Mouse (Mus musculus) naive thymus-derived CD4-positive, alpha-beta T cell, adult 5 months (primary cell): ENCODE results near the gene Sart1. TPM values are rescaled to one million over a fixed set of nuclear protein-coding genes. Genes with fewer than 3 reads are reported as not detected.

ENCODE experiments used
- polyA plus RNA-seq: library from polyadenylated mRNA; unstranded; fragments of 100-300 nt; shearing (Covaris generic); gene quantifications from one replicate; pipeline ENCODE4 v1.2.1, GENCODE M21; 2017

Sart1 gene
- 303 TPM for polyA plus RNA-seq

DNA sequence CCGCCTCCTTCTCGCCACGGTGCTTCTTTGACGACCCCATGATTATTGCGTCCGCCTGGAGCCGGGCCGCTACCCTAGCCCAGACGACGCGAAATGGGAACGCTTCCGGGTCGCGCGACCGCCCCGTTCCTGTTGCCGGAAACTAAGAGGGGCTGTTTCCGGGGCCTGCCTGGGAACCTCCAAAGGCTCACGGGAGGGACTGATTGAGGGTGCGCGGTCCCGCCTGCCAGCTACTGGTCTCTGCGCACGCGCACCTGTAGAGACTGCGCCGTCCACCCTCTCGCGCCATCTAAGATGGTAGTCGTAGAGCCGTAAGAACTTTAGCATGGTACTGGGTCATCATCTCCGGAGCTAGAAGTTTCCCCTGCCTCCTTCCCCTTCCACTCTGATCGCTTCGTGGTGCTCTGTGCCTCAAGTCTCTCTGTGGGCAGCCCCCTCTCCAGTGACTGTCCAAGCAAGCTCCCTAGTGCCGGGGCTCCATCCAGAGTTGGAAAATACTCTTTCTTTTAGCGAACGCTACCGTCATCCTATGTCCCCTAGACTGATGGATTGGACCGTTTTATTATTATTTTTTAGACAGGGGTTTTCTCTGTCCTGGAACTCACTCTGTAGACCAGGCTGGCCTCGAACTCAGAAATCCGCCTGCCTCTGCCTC lies at the start of gene Sart1:
Sart1 (minus strand) TSS at position 116 of the 655 bp plus-strand sequence.

GRCm38 (mm10) chr19:5424782-5425741 lies 36.6 kb upstream of the Sart1 start, which contains the start of the genes Drap1 and AI837181:
Gene Drap1, minus strand, starts transcription at chr19:5424979.
Gene AI837181, plus strand, starts transcription at chr19:5425144.

DNA sequence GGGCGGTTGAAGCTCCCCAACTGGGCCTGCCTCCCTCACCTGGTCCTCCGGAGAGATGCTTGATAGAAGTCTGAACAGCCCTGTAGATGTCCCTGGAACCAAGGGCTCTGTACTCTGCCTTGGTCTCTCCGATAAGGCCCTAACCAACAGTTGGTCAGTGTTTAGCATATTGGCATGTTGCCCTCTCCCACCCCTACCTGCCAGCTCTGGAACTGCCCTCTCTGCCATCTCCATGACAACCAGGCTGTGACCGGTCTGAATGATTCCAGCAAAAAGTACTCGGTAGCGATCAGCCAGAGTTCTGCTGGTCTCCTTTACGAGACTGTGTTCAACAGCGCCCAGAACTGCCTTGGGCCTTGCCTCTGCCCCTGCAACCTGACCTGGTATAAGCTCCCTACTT lies 13.8 kb upstream of the Sart1 start, which contains the start of gene Tsga10ip:
Tsga10ip (minus strand) TSS at position 234 of the 400 bp plus-strand sequence.

DNA sequence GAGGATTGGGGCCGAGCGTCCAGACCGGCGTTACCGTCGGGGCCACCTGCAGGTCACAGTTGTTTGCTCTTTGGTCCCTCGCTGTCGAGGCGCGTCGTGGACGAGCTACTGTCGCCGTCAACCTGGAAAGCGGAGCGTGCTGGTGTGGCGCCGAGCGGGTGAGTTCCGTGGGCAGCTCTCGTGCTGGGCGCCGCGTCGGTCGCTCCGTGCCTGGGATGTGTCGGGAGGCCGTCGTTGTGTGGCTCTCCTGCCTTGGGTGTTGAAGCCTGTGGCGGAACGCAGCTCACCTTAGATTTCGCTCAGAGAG lies 21.5 kb downstream of the Sart1 start, which contains the start of gene Banf1:
Banf1 (minus strand) TSS at position 116 of the 307 bp plus-strand sequence.

GRCm38 (mm10) chr19:5366175-5367052 lies 22.1 kb downstream of the Sart1 start, which contains the start of gene Eif1ad:
Gene Eif1ad, plus strand, starts transcription at chr19:5366741.

DNA sequence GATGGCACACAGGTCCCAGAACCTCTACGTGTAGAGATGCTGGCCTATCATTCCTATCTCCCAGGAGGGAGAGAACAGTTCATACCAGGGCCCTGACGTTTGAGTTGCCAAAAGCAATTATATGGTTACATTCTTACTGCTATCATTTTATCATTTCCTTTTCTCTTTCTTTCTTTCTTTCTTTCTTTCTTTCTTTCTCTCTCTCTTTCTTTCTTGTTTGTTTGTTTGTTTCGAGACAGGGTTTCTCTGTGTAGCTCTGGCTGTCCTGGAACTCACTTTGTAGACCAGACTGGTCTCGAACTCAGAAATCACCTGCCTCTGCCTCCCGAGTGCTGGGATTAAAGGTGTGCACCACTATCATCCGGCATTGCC lies 39.0 kb downstream of the Sart1 start, which contains the start of gene Cst6:
Cst6 (minus strand) TSS at position 73 of the 372 bp plus-strand sequence.

GRCm38 (mm10) chr19:5335441-5335840 lies 53.1 kb downstream of the Sart1 start, which contains the start of gene Catsper1:
Gene Catsper1, plus strand, starts transcription at chr19:5335741.

Other genes with a start within 250 kb of the Sart1 start
- gene Pacs1, start 115.6 kb downstream of the Sart1 start, polyA plus RNA-seq = 141 TPM
- gene Sf3b2, start 93.2 kb downstream of the Sart1 start, polyA plus RNA-seq = 321 TPM
- gene Gal3st3, start 90.4 kb downstream of the Sart1 start, polyA plus RNA-seq = not detected
- gene Catsper1, start 53.0 kb downstream of the Sart1 start, polyA plus RNA-seq = not detected
- not detected for gene Cst6, start 39.1 kb downstream of the Sart1 start, polyA plus RNA-seq
- 47.0 TPM for gene Eif1ad, start 22.0 kb downstream of the Sart1 start, polyA plus RNA-seq
- gene Banf1, start 21.5 kb downstream of the Sart1 start, polyA plus RNA-seq = 229 TPM
- gene Tsga10ip, start 13.8 kb upstream of the Sart1 start, polyA plus RNA-seq = 2.2 TPM
- gene Drap1, start 36.3 kb upstream of the Sart1 start, polyA plus RNA-seq = 195 TPM
- 35.8 TPM for gene AI837181, start 36.4 kb upstream of the Sart1 start, polyA plus RNA-seq
- gene Fosl1, start 58.8 kb upstream of the Sart1 start, polyA plus RNA-seq = not detected
- 7.4 TPM for gene Ccdc85b, start 69.2 kb upstream of the Sart1 start, polyA plus RNA-seq
- gene Fibp, start 71.9 kb upstream of the Sart1 start, polyA plus RNA-seq = 75.8 TPM
- gene Ctsw, start 79.8 kb upstream of the Sart1 start, polyA plus RNA-seq = 75.3 TPM
- 0.81 TPM for gene Efemp2, start 85.3 kb upstream of the Sart1 start, polyA plus RNA-seq
- gene Mus81, start 99.7 kb upstream of the Sart1 start, polyA plus RNA-seq = 45.4 TPM
- 2,727 TPM for gene Cfl1, start 101.8 kb upstream of the Sart1 start, polyA plus RNA-seq
- not detected for gene 1700020D05Rik, start 115.1 kb upstream of the Sart1 start, polyA plus RNA-seq
- 3.7 TPM for gene Snx32, start 121.8 kb upstream of the Sart1 start, polyA plus RNA-seq
- gene Ovol1, start 171.9 kb upstream of the Sart1 start, polyA plus RNA-seq = not detected
- 8.4 TPM for gene Ap5b1, start 179.3 kb upstream of the Sart1 start, polyA plus RNA-seq
- 94.3 TPM for gene Rnaseh2c, start 213.2 kb upstream of the Sart1 start, polyA plus RNA-seq
- 78.7 TPM for gene Kat5, start 221.5 kb upstream of the Sart1 start, polyA plus RNA-seq
- 221 TPM for gene Rela, start 248.8 kb upstream of the Sart1 start, polyA plus RNA-seq